Mouse (Mus musculus) kidney, embryonic 14.5 days (tissue): Measurements from ENCODE around the gene Aldh1l1. TPM values are rescaled to one million over a fixed set of nuclear protein-coding genes. Genes with fewer than 3 reads are reported as not detected.

Experiments
- ATAC-seq: fragments of 200-750 bp; cut with Nextera tagmentation; 2 replicates; pipeline ENCODE4 v1.8.0; 2017; ENCODE audit warnings: moderate number of reproducible peaks, mild to moderate bottlenecking, moderate TSS enrichment, moderate library complexity; ENCODE audit not compliant: low FRiP score, low TSS enrichment
- H3K27ac ChIP-seq: fragments of 300-500 bp; sonication (generic); 2 replicates; pipeline ENCODE4 v1.5.1; 2014; ENCODE audit warnings: low read depth, mild to moderate bottlenecking, low read length, moderate library complexity, mixed read lengths
- H3K27me3 ChIP-seq: fragments of 300-500 bp; sonication (generic); 2 replicates; pipeline ENCODE4 v1.6.1; 2014; ENCODE audit warnings: mild to moderate bottlenecking, low read length; ENCODE audit not compliant: control insufficient read depth, insufficient read depth
- H3K36me3 ChIP-seq: fragments of 300-500 bp; sonication (generic); 2 replicates; pipeline ENCODE4 v1.6.1; 2014; ENCODE audit warnings: low read length, mixed read lengths; ENCODE audit not compliant: control insufficient read depth, insufficient read depth
- H3K4me1 ChIP-seq: fragments of 300-500 bp; sonication (generic); 2 replicates; pipeline ENCODE4 v1.6.1; 2014; ENCODE audit warnings: low read length, mixed read lengths; ENCODE audit not compliant: control insufficient read depth, insufficient read depth
- H3K4me2 ChIP-seq: fragments of 300-500 bp; sonication (generic); replicated peaks from 2 replicates; pipeline ENCODE4 v1.6.1; 2014; ENCODE audit warnings: low read depth, mild to moderate bottlenecking, low read length
- H3K4me3 ChIP-seq: fragments of 300-500 bp; sonication (generic); 2 replicates; pipeline ENCODE4 v1.5.1; 2014; ENCODE audit warnings: mild to moderate bottlenecking, low read length
- H3K9ac ChIP-seq: fragments of 300-500 bp; sonication (generic); 2 replicates; pipeline ENCODE4 v1.6.1; 2014; ENCODE audit warnings: low read depth, mild to moderate bottlenecking, low read length, moderate library complexity
- H3K9me3 ChIP-seq: fragments of 300-500 bp; sonication (generic); 2 replicates; pipeline ENCODE4 v1.6.1; 2016; ENCODE audit warnings: low read length; ENCODE audit not compliant: control insufficient read depth
- WGBS: fragments of 180-500 bp; shearing (Covaris S2); extraction: QIAGEN DNeasy Blood & Tissue Kit; methylation state at CpG from one replicate; pipeline ENCODE4 v1.1.7; 2014; 5-methylcytosine and 5-hydroxymethylcytosine counted together
- polyA plus RNA-seq: library from polyadenylated mRNA; unstranded; fragments of >200 nt; fragmentation: Nextera tagmentation; extraction: Ambion mirVana; gene quantifications from 2 replicates; pipeline ENCODE4 v1.2.1, GENCODE M21; 2014

Gene Aldh1l1
- polyA plus RNA-seq, 1 experiment from 2014 or later: 2.9 TPM

GRCm38 (mm10) chr6:90461181-90461580 lies 25.0 kb upstream of the Aldh1l1 start:
- WGBS: 23% methylated on average over 2 of the region's 2 CpGs
- Histone ChIP-seq H3K4me2 (no peak overlapping the region), H3K4me1 (0 out of 2 replicates have a peak, but pooled peaks cover 9% of the 10 kb centered on the region), H3K36me3 (no peaks in the 10 kb centered on the region), H3K27ac (no peak overlapping the region), H3K4me3 (no peak overlapping the region), H3K27me3 (0 out of 2 replicates have a peak, but pooled peaks cover 15% of the 10 kb centered on the region), H3K9me3 (no peaks in the 10 kb centered on the region), H3K9ac (no peak overlapping the region)
- ATAC-seq: no peak

GRCm38 (mm10) chr6:90461771-90462170 lies 24.5 kb upstream of the Aldh1l1 start:
- Histone ChIP-seq H3K4me1 (0 out of 2 replicates have a peak, but pooled peaks cover 9% of the 10 kb centered on the region), H3K27me3 (0 out of 2 replicates have a peak, but pooled peaks cover 15% of the 10 kb centered on the region), H3K4me3 (peak overlapping the region; percentile 69), H3K4me2 (peak overlapping the region; percentile 100), H3K9me3 (no peaks in the 10 kb centered on the region), H3K27ac (no peak overlapping the region), H3K9ac (0 out of 2 replicates have a peak overlapping the region, but pooled peaks have one; percentile 65), H3K36me3 (no peaks in the 10 kb centered on the region)
- peak; percentile 1; the same call in 1 of the 2 replicates for ATAC-seq
- WGBS: 12% methylated on average over 12 of the region's 12 CpGs

- under 1% methylated on average over 58 of the region's 70 CpGs for WGBS
- no peaks in the 10 kb centered on the region for H3K36me3 ChIP-seq
- peak within 1 kb of the TSS; percentile 100 for H3K4me2 ChIP-seq
- H3K9ac ChIP-seq: peak within 1 kb of the TSS; percentile 65
- no peak within 1 kb of the TSS for H3K27ac ChIP-seq
- H3K4me3 ChIP-seq: peak within 1 kb of the TSS; percentile 69
- 0 out of 2 replicates have a peak, but pooled peaks cover 9% of the 10 kb centered on the region for H3K4me1 ChIP-seq
- H3K27me3 ChIP-seq: 0 out of 2 replicates have a peak, but pooled peaks cover 15% of the 10 kb centered on the region
- H3K9me3 ChIP-seq: no peaks in the 10 kb centered on the region
- peak; percentile 83 for ATAC-seq
Observed at GRCm38 (mm10) chr6:90462181-90462706, 24.0 kb upstream of the Aldh1l1 start, which contains the start of gene Klf15. Gene Klf15 (plus strand): TSS chr6:90462576.

GRCm38 (mm10) chr6:90462841-90463227 lies 23.4 kb upstream of the Aldh1l1 start:
- Histone ChIP-seq H3K36me3 (no peaks in the 10 kb centered on the region), H3K27ac (no peak overlapping the region), H3K9ac (peak overlapping the region; percentile 65), H3K27me3 (0 out of 2 replicates have a peak, but pooled peaks cover 15% of the 10 kb centered on the region), H3K4me2 (peak overlapping the region; percentile 100), H3K9me3 (no peaks in the 10 kb centered on the region), H3K4me1 (0 out of 2 replicates have a peak, but pooled peaks cover 9% of the 10 kb centered on the region), H3K4me3 (peak overlapping the region; percentile 69)
- WGBS: under 1% methylated on average over 35 of the region's 38 CpGs
- ATAC-seq: peak; percentile 47

GRCm38 (mm10) chr6:90463228-90463862 lies 22.9 kb upstream of the Aldh1l1 start:
- Histone ChIP-seq H3K36me3 (no peaks in the 10 kb centered on the region), H3K4me3 (peak overlapping the region; percentile 69), H3K9me3 (no peaks in the 10 kb centered on the region), H3K4me2 (peak overlapping the region; percentile 100), H3K4me1 (0 out of 2 replicates have a peak, but pooled peaks cover 9% of the 10 kb centered on the region), H3K27ac (0 out of 2 replicates have a peak overlapping the region, but pooled peaks have one; percentile 6), H3K9ac (peak overlapping the region; percentile 65), H3K27me3 (0 out of 2 replicates have a peak, but pooled peaks cover 15% of the 10 kb centered on the region)
- 1% methylated on average over 31 of the region's 31 CpGs for WGBS
- ATAC-seq: peak; percentile 84

GRCm38 (mm10) chr6:90463890-90464421 lies 22.3 kb upstream of the Aldh1l1 start:
- peak overlapping the region; percentile 100 for H3K4me2 ChIP-seq
- 0 out of 2 replicates have a peak overlapping the region, but pooled peaks have one; percentile 6 for H3K27ac ChIP-seq
- H3K4me1 ChIP-seq: 0 out of 2 replicates have a peak, but pooled peaks cover 9% of the 10 kb centered on the region
- H3K4me3 ChIP-seq: peak overlapping the region; percentile 69
- no peak overlapping the region for H3K9ac ChIP-seq
- 0 out of 2 replicates have a peak, but pooled peaks have one; percentile 0 for ATAC-seq
- H3K36me3 ChIP-seq: no peaks in the 10 kb centered on the region
- H3K9me3 ChIP-seq: no peaks in the 10 kb centered on the region
- 0 out of 2 replicates have a peak, but pooled peaks cover 15% of the 10 kb centered on the region for H3K27me3 ChIP-seq
- 44% methylated on average over 7 of the region's 7 CpGs for WGBS

- Histone ChIP-seq H3K9ac (no peak overlapping the region), H3K27me3 (0 out of 2 replicates have a peak, but pooled peaks cover 15% of the 10 kb centered on the region), H3K27ac (no peak overlapping the region), H3K4me2 (no peak overlapping the region), H3K36me3 (no peaks in the 10 kb centered on the region), H3K9me3 (no peaks in the 10 kb centered on the region), H3K4me1 (0 out of 2 replicates have a peak, but pooled peaks cover 9% of the 10 kb centered on the region), H3K4me3 (no peak overlapping the region)
- ATAC-seq: no peak
- 95% methylated on average over 11 of the region's 11 CpGs for WGBS
Observed at GRCm38 (mm10) chr6:90465028-90465640, 21.1 kb upstream of the Aldh1l1 start.

- ATAC-seq: no peak
- H3K9me3 ChIP-seq: no peaks in the 10 kb centered on the region
- 85% methylated on average over 10 of the region's 10 CpGs for WGBS
- no peak overlapping the region for H3K4me2 ChIP-seq
- no peaks in the 10 kb centered on the region for H3K36me3 ChIP-seq
- H3K4me3 ChIP-seq: no peak overlapping the region
- H3K27ac ChIP-seq: no peak overlapping the region
- H3K4me1 ChIP-seq: 0 out of 2 replicates have a peak, but pooled peaks cover 9% of the 10 kb centered on the region
- no peak overlapping the region for H3K9ac ChIP-seq
- H3K27me3 ChIP-seq: 0 out of 2 replicates have a peak, but pooled peaks cover 13% of the 10 kb centered on the region
Observed at GRCm38 (mm10) chr6:90466079-90466478, 20.1 kb upstream of the Aldh1l1 start.
